Mouse (Mus musculus) neural tube, embryonic 11.5 days (tissue): ENCODE data around the gene Xk. TPM values are rescaled to one million over a fixed set of nuclear protein-coding genes. Genes with fewer than 3 reads are reported as not detected.

Source experiments
- ATAC-seq: fragments of 200-750 bp; cut with Nextera tagmentation; 2 replicates; pipeline ENCODE4 v1.8.0; 2017; ENCODE audit warnings: moderate number of reproducible peaks, mild to moderate bottlenecking, moderate TSS enrichment, moderate library complexity; ENCODE audit not compliant: insufficient read depth, low FRiP score, low TSS enrichment
- DNase-seq: peaks from one replicate; pipeline ENCODE4 v3.0.0-alpha.2; 2015; ENCODE audit warnings: low spot score
- H3K27ac ChIP-seq: fragments of 300-500 bp; sonication (generic); 2 replicates; pipeline ENCODE4 v1.5.1; 2014; ENCODE audit warnings: low read depth, mild to moderate bottlenecking, low read length
- H3K27me3 ChIP-seq: fragments of 300-500 bp; sonication (generic); 2 replicates; pipeline ENCODE4 v1.6.1; 2014; ENCODE audit warnings: mild to moderate bottlenecking, low read length, mixed read lengths; ENCODE audit not compliant: control insufficient read depth, insufficient read depth
- H3K36me3 ChIP-seq: fragments of 300-500 bp; sonication (generic); 2 replicates; pipeline ENCODE4 v1.6.1; 2014; ENCODE audit warnings: mild to moderate bottlenecking, low read length, moderate library complexity, mixed read lengths; ENCODE audit not compliant: control insufficient read depth, insufficient read depth
- H3K4me1 ChIP-seq: fragments of 300-500 bp; sonication (generic); 2 replicates; pipeline ENCODE4 v1.6.1; 2014; ENCODE audit warnings: low read length, mixed read lengths; ENCODE audit not compliant: control insufficient read depth, insufficient read depth
- H3K4me2 ChIP-seq: fragments of 300-500 bp; sonication (generic); 2 replicates; pipeline ENCODE4 v1.6.1; 2014; ENCODE audit warnings: low read depth, mild to moderate bottlenecking, moderate library complexity
- H3K4me3 ChIP-seq: fragments of 300-500 bp; sonication (generic); 2 replicates; pipeline ENCODE4 v1.5.1; 2014; ENCODE audit warnings: low read depth, low read length
- H3K9ac ChIP-seq: fragments of 300-500 bp; sonication (generic); 2 replicates; pipeline ENCODE4 v1.6.1; 2014; ENCODE audit warnings: mild to moderate bottlenecking, low read length
- H3K9me3 ChIP-seq: fragments of 300-500 bp; sonication (generic); 2 replicates; pipeline ENCODE4 v1.6.1; 2016; ENCODE audit warnings: low read length; ENCODE audit not compliant: control insufficient read depth
- WGBS: fragments of 180-500 bp; shearing (Covaris S2); extraction: QIAGEN DNeasy Blood & Tissue Kit; methylation state at CpG from one replicate; pipeline ENCODE4 v1.1.7; 2014; 5-methylcytosine and 5-hydroxymethylcytosine counted together
- polyA plus RNA-seq: library from polyadenylated mRNA; unstranded; fragments of >200 nt; fragmentation: Nextera tagmentation; extraction: Ambion mirVana; gene quantifications from 2 replicates; pipeline ENCODE4 v1.2.1, GENCODE M21; 2014

Gene Xk
- 2.5 and 3.4 TPM in 2 replicates for polyA plus RNA-seq

DNA sequence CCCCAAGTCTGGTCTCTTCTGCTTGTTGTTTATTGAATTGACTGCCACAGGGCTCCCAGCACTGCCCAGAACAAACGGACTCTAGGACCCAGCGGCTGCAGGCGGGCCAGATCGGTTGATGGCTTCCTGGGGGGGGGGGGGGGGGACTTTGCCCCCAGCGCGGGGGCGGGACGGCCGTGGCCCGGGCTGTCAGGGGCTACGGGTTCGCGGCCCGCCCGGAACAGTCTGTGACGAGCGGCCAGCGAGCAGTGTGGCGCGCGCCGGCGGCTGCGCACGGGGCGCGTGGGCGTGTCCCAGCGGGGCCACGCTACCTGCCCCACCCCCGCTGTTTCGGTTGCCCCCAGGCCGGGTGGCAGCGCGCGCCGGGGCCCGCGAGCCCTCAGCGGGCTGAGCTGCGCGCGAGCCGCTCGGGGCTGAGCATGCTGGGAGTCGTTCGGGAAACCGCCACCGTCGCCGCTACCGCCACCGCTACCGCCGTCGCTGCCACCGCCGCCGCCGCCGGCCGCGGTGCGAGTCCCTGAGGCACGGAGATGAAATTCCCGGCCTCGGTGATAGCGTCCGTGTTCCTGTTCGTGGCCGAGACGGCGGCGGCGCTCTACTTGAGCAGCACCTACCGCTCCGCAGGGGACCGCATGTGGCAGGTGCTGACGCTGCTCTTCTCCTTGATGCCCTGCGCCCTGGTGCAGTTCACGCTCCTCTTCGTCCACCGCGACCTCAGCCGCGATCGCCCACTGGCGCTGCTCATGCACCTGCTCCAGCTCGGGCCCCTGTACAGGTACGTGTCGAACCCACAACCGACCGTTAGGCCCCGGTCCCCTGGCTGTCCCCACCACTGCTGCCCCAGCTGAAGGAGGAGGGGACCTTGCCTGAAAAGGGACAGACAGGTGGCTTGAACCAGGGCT is at the start of gene Xk:
TSS of gene Xk (plus strand) at position 297 of the 902 bp plus-strand sequence.
- no peak within 1 kb of the TSS for H3K27ac ChIP-seq

DNA sequence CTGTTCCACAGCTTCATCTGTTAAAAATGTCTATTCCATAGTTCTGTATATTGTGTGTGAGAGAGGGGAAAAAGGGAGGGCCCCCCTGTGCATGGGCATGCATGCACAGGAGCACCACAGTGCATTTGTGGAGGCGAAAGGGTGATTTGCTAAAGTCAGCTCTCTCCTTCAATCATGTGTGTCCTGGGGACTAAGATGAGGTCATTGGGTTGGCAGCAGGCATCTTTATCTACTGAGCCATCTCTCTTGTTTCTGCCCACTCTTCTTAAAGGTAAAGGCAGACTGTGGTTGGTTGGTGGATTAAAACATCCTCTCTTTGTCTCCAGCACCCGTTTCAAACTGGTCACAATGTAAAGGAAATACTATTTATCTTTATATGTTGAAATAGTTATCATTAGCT is 45.5 kb upstream of the Xk start:
- Histone ChIP-seq H3K4me1 (no peaks in the 10 kb centered on the region), H3K9ac (no peak overlapping the region), H3K9me3 (no peaks in the 10 kb centered on the region), H3K4me2 (no peak overlapping the region), H3K27ac (no peak overlapping the region), H3K36me3 (no peaks in the 10 kb centered on the region), H3K27me3 (no peaks in the 10 kb centered on the region), H3K4me3 (no peak overlapping the region)
- WGBS, result 90% methylated on average over 2 of the region's 2 CpGs
- DNase-seq (no peak), ATAC-seq (no peak)

More for the DNA sequence above, at the start of gene Xk:
- H3K36me3 ChIP-seq, result no peaks in the 10 kb centered on the region
- DNase-seq (peak; percentile 56), ATAC-seq (peak; percentile 92)
- no peaks in the 10 kb centered on the region for H3K4me1 ChIP-seq
- H3K9ac ChIP-seq, result peak within 1 kb of the TSS; percentile 53
- no peaks in the 10 kb centered on the region for H3K27me3 ChIP-seq
- WGBS, result 10% methylated on average over 47 of the region's 94 CpGs
- H3K4me2 ChIP-seq, result peak within 1 kb of the TSS; percentile 43
- peak within 1 kb of the TSS; percentile 52 for H3K4me3 ChIP-seq
- H3K9me3 ChIP-seq, result no peaks in the 10 kb centered on the region

DNA sequence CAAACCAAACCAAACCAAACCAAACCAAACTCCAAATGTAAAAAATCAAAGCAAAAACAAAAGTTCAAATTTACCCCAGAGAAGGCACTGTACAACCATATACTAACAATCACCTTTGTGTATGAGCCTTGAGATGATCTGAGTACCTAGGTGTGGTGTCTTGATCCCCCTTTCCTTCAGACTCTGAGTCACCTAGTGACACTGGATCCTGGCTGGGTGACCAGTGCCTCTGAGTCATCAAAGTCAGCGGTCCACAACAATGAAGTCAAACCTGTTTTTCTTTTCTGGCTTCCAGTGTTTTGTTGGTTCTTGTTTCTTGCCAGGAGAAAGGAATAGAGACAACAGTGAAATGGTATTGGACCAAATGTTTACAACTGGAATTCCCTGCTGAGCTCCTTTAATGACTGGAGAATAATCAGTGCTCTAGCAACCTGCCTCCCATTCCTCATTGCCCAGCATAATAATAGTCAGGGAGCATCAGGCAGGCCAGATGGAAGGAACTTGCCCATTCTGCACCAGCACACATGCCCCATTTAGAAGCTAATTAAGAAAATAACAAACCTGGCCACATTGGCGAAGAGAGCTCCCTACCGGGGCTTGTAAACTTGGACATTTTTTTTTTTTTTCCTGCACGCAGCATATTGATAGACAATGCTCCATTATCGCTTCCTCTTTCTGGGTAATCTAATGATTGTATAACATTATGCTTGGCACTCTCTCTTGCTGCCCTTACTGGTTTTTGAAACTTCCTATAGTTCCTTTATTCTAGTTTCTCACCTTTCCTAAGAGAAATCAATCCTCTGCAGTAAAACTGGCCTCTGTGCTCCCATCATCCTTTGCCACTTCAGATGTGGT is 31.6 kb upstream of the Xk start:
- ATAC-seq, result no peak
- H3K4me1 ChIP-seq, result no peaks in the 10 kb centered on the region
- no peak for DNase-seq
- 67% methylated on average over 5 of the region's 5 CpGs for WGBS
- H3K4me3 ChIP-seq, result no peak overlapping the region
- no peaks in the 10 kb centered on the region for H3K9me3 ChIP-seq
- H3K4me2 ChIP-seq, result no peak overlapping the region
- H3K27ac ChIP-seq, result no peak overlapping the region
- no peak overlapping the region for H3K9ac ChIP-seq
- H3K36me3 ChIP-seq, result no peaks in the 10 kb centered on the region
- H3K27me3 ChIP-seq, result no peaks in the 10 kb centered on the region

DNA sequence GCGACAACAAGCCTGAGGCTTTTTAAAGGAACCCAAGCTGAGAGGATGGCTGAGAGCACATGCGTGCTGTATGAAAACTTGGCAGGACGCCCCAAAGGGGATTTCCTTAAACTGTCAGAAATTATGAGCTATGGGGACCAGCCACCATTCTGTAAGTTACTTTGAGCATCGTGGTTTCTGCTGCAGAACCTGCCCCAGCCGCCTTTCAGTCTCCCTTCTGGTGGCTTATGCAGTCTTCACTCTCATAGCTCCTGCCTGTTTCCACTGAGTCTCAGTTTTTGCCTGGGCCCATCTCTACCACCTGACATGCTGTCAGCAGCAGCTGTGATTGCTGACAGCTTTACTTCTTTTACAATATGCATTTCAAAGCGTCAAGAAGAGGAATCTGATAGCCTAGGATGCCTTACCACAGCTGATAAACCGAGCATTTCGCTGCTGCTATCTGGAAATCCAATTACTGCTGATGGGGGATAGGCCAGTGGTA is 29.1 kb upstream of the Xk start:
- ATAC-seq (no peak), DNase-seq (no peak)
- no peaks in the 10 kb centered on the region for H3K4me1 ChIP-seq
- no peaks in the 10 kb centered on the region for H3K27me3 ChIP-seq
- no peak overlapping the region for H3K27ac ChIP-seq
- no peaks in the 10 kb centered on the region for H3K9me3 ChIP-seq
- no peak overlapping the region for H3K4me3 ChIP-seq
- no peak overlapping the region for H3K4me2 ChIP-seq
- no peak overlapping the region for H3K9ac ChIP-seq
- 75% methylated on average over 8 of the region's 8 CpGs for WGBS
- H3K36me3 ChIP-seq, result no peaks in the 10 kb centered on the region

DNA sequence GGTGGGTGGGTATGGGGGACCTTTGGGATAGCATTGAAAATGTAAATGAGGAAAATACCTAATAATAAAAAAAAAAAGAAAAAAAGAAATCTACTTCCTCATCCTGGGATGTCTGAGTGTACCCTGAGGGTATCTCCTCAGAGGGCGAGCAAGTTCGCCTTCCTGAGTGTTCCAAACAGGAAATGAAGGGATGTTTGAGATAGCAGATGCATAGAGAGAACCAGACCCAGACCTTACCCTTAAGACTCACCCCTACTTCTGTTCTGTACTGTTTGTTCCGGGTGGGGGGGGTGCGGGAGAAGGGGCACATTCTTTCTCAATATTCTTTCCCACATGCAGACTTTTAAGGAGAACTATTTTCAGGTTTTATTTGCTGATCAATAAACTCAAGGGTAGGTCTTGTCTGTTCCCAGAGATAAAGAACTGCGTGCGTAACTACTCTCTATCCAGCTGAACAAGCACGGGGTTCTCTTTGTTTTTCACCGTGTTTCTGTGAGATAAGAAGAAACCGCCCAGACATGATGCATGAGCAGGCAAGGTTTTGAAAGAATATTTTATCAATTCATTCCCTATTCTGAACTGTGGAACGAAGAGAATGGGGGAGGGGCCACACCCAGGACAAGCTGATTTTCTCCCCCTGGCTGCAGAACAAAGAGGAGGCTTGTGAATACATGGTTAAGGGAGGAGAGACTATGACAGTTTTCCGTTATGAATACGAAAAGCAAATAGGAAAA is 27.8 kb upstream of the Xk start:
- 79% methylated on average over 12 of the region's 12 CpGs for WGBS
- Histone ChIP-seq H3K9ac (no peak overlapping the region), H3K27ac (no peak overlapping the region), H3K9me3 (no peaks in the 10 kb centered on the region), H3K36me3 (no peaks in the 10 kb centered on the region), H3K4me1 (no peaks in the 10 kb centered on the region), H3K4me2 (no peak overlapping the region), H3K27me3 (no peaks in the 10 kb centered on the region), H3K4me3 (no peak overlapping the region)
- no peak for DNase-seq
- no peak for ATAC-seq

DNA sequence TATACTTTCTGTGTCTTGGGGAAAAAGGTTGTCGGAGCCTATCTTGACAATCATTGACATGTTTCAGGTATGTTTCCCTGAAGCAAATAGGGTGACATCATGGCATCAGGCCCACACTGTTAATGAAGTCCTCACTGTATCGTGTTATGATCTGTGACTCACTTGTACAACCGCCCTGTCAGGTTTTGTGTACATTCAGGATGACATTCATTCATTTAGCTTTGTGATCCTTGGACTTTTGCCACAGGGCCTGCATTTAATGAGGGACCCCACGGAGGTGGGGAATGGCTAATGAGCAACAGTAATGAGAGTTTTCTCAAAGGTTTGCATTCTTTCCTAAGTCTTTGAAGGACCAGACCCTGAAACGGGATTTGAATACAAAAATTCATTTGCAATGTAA is 23.6 kb upstream of the Xk start:
- no peak overlapping the region for H3K27ac ChIP-seq
- no peak for DNase-seq
- WGBS, result 70% methylated on average over 5 of the region's 5 CpGs
- no peaks in the 10 kb centered on the region for H3K27me3 ChIP-seq
- H3K4me2 ChIP-seq, result no peak overlapping the region
- ATAC-seq, result no peak
- no peak overlapping the region for H3K9ac ChIP-seq
- H3K4me3 ChIP-seq, result no peak overlapping the region
- no peaks in the 10 kb centered on the region for H3K9me3 ChIP-seq
- no peaks in the 10 kb centered on the region for H3K4me1 ChIP-seq
- no peaks in the 10 kb centered on the region for H3K36me3 ChIP-seq

DNA sequence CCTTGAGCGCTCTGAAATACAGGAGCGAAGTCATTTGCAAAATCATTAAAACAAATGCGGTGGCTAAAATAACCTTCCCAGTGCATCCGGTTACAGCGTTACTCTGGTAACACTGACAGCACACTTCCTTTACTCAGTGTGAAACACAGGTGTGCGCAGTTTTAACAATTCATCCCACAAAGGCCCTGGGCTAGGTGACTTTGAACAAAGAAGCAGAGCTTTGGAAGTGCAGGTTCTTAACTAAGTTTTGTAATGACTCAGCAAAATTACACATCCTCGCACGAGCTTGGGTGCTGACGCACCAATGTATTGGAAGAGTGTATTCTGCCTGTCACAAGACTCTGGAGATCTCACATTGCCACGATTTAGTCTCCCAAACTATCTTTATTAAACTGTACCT is 18.6 kb upstream of the Xk start:
- no peak overlapping the region for H3K4me3 ChIP-seq
- H3K4me2 ChIP-seq, result no peak overlapping the region
- no peaks in the 10 kb centered on the region for H3K9me3 ChIP-seq
- no peaks in the 10 kb centered on the region for H3K4me1 ChIP-seq
- ATAC-seq (no peak), DNase-seq (no peak)
- no peaks in the 10 kb centered on the region for H3K27me3 ChIP-seq
- H3K9ac ChIP-seq, result no peak overlapping the region
- no peak overlapping the region for H3K27ac ChIP-seq
- H3K36me3 ChIP-seq, result no peaks in the 10 kb centered on the region
- WGBS, result 77% methylated on average over 10 of the region's 10 CpGs

DNA sequence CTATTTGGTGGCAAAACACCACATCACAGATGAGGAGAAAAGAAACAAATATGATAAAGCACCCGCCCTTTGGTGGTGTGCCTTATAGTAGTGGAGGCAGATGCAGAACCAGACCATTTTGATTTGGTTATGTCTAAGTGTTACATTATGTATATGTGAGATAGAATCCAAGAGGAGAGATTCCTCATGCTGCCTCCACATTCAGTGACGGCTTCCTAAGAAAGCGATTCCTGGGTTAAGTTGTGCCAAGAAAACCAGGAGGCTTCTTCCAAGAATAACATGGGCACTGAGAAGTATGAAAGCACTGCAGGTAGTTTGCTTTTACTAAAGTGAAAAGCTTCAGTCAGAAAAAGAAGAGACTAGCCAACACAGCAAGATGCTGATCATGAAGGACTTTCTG is 17.7 kb upstream of the Xk start:
- Histone ChIP-seq H3K27me3 (no peaks in the 10 kb centered on the region), H3K4me1 (no peaks in the 10 kb centered on the region), H3K9me3 (no peaks in the 10 kb centered on the region), H3K36me3 (no peaks in the 10 kb centered on the region), H3K4me3 (no peak overlapping the region), H3K9ac (no peak overlapping the region), H3K27ac (no peak overlapping the region), H3K4me2 (no peak overlapping the region)
- 87% methylated on average over 3 of the region's 3 CpGs for WGBS
- ATAC-seq, result no peak
- DNase-seq, result no peak
